Mouse (Mus musculus) left cerebral cortex, postnatal 25 days (tissue): Measurements from ENCODE around the gene Ubqln4. TPM values are rescaled to one million over a fixed set of nuclear protein-coding genes. Genes with fewer than 3 reads are reported as not detected.
A peak's percentile ranks its signal among the peaks of the same experiment; 100 is the strongest.
"Not testable (repeated sequence)": the region's sequence is repeated elsewhere in the genome, so short reads cannot be mapped to it uniquely, and the experiment has no call there.

Experiments used
- DNase-seq, 2 experiments: peaks; one replicate each; pipeline ENCODE4 v3.0.0; 2022; ENCODE audit warnings: low spot score in 2 of 2, mixed read lengths in 1 of 2
- intact Hi-C: fragments of 180-260 bp; cut with DNase I; formaldehyde crosslinking; loops from one replicate; pipeline ENCODE4 v1.15.1; 2025
- total RNA-seq, 2 experiments: library from RNA; stranded (reverse); gene quantifications; 2 replicates each; pipeline ENCODE4 v1.2.3; 2021

Ubqln4 gene
- total RNA-seq, 2 experiments from 2014 or later = 128 to 129 TPM

DNA sequence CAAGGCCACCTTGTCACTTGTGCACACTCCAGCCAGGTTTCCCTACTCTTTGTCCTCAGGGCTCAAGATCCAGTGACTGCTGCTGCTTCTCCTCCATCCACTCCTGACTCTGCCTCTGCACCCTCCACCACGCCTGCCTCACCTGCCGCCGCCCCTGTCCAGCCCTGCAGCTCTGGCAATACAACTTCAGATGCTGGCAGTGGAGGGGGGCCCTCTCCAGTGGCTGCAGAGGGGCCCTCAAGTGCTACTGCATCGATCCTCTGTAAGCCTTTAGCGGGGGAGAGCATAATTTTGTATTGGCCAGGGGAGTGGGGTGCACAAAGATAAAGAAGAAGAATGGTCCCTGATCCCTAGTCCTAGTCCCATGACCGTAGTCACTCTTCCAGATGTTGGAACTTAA, 2.2 kb downstream of the Ubqln4 start:
- intact Hi-C loops = no loop called here
- DNase-seq = no peak

DNA sequence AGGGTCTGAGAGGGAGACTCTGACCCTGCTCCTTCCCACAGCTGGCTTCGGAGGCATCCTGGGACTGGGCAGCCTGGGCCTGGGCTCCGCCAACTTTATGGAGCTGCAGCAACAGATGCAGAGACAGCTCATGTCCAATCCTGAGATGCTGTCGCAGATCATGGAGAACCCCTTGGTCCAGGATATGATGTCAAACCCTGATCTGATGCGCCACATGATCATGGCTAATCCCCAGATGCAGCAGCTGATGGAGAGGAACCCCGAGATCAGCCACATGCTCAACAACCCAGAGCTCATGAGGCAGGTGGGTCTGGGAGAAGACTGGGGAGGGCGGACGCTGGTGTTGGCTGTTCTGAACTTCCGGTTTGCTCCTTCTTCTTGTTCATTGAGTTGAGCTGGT, 3.1 kb downstream of the Ubqln4 start:
- intact Hi-C loops = no loop called here
- DNase-seq = no peak

DNA sequence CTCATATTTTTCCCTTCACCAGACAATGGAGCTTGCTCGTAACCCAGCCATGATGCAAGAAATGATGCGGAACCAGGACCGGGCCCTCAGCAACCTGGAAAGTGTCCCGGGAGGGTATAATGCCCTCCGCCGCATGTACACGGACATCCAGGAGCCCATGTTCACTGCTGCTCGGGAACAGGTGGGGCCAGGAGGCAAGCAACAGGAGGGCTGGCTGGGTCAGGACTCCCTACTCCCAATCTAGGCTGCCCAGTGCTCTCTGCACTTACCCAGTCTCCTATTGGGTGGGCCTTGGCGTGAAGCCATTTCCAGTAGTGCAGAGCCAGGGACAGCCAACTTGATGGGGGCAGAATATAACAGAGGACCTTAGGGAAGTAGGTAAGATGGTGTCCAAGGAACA, 6.0 kb downstream of the Ubqln4 start:
- DNase-seq = no peak
- intact Hi-C loops = no loop called here

DNA sequence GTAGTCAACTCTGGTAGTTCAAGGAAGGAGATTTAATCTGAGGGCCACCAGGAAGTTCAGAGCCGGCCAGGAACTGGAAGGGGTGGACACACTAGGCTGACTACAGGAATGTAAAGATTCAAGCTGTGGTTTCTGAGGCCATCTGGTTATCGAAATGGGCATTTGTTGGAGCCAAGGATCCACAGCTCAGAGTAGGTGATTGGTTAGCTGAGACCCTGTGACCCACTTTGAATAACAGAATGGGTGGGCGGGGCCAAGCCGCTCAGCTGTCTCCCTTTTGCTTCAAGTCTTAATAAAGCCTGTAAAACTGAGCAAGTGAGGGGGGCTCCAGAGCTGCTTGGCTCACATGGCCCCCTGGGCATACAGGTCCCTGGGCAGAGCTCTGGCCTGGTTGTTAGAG, 8.4 kb downstream of the Ubqln4 start:
- intact Hi-C loops = no loop called here

DNA sequence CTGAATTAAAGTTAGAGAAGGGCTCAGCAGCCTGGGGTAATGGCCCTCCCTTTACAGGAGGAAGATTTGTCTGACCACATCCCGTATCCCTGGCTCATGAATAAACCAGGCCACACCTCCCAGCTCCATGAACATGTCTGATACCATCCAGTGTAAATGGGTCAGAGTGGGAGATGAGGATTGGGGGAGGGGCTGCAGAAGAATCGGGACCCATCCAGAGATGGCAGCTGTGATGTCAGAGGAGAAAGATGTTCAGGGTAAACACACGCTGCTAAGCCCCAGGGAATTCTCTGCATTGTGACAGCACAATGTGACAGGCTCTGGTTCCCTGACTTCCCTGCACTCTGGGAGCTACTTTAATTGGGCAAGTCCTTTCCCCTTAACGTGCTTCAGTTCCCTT, 9.9 kb downstream of the Ubqln4 start:
- intact Hi-C loops = no loop called here
- DNase-seq = no peak

More for the DNA sequence above, 8.4 kb downstream of the Ubqln4 start:
- no peak for DNase-seq

DNA sequence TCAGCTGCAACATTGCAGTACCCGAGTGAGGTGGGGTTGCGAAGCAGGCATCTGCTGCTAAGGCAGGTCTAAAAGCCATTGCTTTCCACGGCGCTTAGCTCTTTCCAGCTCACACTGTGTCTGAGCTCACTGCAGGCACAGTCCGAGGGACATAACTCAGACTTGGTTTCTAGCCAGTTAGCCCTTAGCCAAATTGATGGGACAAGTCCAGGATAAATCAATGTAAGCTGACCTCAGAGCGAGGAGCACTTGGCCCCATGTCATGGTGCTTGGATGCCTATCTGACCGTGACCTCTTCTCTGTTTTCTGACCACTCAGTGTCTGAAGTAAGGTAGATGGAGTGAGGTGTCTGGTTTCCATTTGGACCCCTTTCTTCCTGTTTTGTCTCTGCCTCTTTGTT, 10.4 kb downstream of the Ubqln4 start:
- no peak for DNase-seq

DNA sequence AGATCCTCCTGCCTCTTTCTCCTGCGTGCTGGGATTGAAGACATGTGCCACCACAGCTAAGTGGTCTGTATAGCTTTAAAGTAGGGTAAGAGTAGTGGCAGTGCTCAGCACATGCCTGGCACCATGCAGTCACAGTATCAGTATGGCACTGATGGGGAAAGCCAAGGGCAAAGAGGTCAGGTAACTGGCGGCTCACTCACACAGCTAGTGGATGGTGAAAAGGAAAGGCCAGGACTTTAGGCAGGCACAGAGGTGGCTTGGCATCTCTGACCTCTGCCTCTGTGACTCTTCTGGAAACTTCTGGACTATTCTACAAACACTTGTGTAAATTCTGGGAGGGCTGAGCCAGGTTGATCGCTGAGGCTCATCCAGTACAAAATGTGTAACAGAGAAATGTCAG, 12.6 kb downstream of the Ubqln4 start:
- DNase-seq = no peak
- intact Hi-C loops = no loop called here

More for the DNA sequence above, 10.4 kb downstream of the Ubqln4 start:
- intact Hi-C loops = no loop called here

DNA sequence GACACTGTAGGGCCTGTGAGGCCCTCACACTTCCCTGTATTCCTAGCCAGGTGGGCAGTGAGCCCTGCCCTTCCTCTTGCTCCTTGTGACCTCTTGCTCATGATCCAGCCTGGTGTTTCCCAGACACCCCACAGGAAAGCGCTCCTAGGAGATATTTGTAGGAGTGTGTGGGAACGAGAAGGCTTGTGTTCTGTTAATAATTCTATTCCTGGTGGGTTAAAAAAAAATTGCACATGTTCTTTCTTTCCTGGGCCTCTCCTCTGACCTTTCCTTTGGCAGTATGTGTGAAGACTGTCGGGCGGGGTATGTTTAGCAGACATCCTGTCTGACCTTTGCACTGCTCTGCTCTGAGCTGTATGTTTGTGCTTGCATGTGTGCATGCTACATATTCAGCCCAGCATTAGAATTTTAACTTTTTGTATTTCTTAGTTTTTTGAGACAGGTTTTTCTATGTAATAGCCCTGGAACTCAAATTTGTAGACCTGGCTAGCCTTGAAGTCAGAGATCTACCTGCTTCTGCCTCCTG, 13.0 kb downstream of the Ubqln4 start:
- no peak for DNase-seq
- intact Hi-C loops = no loop called here

DNA sequence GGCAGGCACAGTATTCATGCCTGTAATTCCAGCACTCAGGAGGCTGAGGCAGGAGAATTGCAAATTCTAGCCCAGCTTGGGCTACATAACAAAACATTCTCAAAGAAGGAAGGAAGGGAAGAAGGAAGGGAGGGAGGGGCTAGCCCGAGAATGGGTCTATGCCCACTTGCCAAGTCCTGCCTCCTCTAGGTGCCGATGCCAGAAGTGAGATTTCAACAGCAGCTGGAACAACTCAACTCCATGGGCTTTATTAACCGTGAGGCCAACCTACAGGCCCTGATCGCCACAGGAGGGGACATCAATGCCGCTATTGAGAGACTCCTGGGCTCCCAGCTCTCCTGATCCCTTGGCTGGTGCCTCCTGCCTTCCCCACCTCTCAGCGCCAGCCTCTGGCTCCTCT, 14.3 kb downstream of the Ubqln4 start:
- intact Hi-C loops = no loop called here
- DNase-seq = no peak

DNA sequence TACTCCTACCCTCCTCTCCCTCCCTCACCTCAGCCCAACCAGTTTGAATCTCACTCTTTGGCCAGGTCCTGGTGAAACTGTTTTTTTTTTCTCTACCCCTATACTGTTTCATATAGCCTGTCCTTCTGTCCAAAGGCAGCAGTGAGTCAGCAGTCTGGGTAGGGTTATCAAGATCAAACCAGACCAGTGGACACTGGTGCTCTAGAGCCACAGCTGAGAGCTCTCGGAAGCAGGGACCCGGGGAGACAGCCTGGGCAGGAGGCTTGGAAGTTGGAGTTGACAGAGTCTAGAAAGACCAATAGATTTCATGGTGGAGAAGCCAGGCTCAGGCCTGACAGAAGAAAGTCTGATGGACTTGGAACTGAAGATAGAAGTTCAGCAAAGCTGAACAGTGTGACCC, 15.1 kb downstream of the Ubqln4 start:
- DNase-seq = no peak
- intact Hi-C loops = no loop called here

DNA sequence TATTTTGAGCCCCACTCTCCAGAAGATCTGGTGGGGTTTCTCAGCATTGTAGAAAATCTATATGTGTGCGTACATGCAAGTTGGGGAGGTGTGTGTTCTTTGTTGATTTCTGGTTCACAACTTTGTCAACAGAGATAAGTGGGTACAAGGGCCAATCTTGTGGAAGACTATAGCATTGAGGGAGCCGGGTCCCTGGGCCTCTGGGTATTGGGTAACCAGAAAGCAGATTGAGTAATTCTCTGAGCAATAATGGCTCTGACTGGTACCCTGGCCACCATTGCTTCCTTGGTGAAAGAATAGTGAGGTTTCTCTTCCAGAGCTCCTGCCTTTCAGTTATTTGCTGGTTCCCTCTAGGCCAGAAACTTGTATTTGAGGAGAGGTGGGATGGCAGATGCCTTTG, 15.5 kb downstream of the Ubqln4 start:
- no peak for DNase-seq
- intact Hi-C loops = no loop called here

DNA sequence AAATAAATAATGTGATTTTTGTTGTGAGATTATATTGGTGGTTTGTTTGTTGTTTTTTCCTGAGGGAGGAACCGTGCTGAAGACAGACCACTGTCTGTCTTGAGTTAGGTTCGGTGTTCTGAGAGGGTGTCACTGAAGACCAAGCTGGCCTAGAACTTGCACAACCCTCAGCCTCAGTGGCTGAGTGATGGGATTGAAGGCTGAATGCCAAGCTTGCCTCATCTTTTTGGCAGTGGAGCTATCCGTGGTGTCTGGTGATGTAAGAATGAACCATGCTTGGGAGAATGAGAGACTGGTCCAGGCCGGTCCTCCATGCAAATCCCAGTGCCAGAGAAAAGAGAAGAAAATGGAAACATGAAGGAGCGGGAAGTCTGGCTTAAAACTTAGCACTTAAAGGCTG, 16.1 kb downstream of the Ubqln4 start:
- DNase-seq = no peak
- intact Hi-C loops = no loop called here

DNA sequence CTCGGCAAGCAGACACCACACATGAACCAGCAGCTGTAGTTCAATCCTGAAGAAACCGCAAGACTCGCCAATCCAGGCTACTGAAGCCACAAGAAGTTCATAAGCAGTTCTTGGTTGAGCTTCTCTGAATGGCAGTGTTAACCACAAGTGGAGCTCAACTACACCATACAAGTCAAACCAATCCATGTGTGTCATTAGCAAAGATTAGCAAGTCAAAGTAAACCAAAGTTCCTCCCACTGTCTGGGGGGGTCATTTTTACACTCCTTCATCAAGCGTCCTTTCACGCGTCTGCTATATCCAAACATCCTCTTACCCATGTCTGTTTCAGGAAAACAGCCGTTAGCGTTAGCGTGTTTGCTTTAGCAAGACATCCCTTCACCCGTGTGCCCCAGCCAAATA, 16.8 kb downstream of the Ubqln4 start:
- intact Hi-C loops = no loop called here
- DNase-seq = no peak

DNA sequence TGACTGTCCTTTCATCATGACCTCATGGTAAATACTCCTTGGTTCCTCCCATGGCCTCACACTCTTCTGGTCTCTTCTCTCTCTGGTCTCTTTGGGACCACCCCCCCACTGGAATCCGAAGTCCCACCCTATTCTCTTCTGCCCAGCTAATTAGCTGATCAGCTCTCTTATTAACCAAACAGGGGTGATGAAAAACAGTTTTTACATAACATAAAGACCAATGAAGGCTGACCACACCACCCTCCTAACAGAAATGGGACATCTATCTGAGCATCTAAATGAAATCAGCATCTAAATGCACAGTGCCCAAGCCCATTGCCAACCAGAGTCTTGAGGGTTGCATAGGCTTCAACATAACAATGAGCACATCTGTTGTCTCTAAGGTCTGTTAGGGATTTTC, 18.3 kb downstream of the Ubqln4 start:
- DNase-seq = no peak
- intact Hi-C loops = no loop called here

DNA sequence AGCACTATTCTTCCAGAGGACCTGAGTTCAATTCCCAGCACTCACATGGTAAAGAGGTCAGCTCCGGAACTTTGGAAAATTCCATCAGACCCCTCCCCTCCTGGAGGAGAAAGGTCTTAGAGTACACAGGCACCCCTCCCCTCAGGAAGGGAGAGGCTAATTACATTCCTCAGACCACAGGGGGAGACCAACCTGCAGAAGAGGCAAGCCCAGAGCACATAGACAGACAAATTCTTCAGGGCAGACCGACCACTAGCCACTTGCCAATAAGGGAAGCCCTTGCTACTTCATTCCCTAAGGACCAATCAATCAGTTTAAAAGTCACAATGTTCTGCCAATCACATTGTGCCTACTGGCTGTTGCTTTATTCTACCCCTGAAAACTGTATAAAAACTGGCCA, 19.3 kb downstream of the Ubqln4 start:
- intact Hi-C loops = no loop called here
- DNase-seq = no peak

DNA sequence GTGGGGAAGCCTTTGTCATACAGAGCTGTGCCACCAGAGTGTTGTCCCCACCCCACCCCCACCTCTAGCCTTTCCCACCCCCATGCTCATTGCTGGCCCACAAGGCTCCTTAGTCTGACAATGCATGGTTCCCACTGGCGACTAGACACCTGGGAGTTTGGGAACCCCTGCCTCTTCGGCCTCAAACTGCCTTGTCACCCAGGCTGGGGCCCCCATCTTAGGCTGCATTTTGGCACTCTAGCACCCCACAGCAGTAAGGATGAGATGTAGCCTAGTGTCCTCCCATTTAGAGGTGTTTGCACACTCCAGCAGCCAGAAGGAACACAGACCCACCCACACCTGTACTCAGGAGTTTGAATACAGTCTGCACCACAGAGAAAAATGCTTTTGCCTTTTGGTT, 20.3 kb downstream of the Ubqln4 start:
- intact Hi-C loops = no loop called here
- DNase-seq = no peak

DNA sequence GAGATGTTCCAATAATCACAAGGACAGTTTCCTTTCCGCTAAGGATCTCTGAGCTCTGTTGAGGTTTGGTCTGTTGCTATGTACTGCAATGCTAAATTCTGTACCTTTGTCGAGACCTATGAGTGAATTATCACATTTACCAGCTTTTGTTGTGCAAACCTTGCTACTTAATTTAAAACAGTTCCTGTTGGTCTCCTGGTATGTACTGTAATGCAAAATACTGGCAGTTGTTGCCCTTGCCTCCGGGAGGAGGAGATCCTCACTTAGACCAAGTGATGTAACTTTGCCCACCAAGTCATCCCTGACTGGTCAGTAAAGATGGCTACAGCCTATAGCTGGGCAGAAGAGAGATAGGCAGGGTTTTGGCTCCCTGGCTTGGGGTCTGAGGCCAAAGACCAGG, 22.0 kb downstream of the Ubqln4 start, which contains the start of gene Ssr2:
TSS of gene Ssr2 (plus strand) at position 337 of the 400 bp plus-strand sequence.
- DNase-seq = no peak
- intact Hi-C loops = no loop called here

DNA sequence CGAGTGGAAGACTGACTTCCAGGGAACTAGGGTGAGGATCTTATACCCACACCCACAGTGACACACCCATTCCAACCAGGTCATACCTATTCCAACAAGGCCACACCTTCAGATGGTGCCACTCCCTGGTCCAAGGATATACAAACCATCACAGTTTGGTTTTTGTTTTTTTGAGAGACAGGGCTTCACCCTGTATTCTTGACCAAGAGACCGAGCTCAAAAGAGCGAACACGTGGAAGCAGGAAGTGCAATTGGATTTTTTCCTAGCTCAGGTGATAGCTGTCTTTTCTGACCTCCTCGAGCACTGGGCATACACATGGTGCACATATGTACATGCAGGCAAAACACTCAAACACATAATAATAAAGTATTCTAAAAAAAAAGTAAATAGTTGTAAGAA, 24.3 kb downstream of the Ubqln4 start:
- DNase-seq, intact Hi-C loops: not testable (repeated sequence)

DNA sequence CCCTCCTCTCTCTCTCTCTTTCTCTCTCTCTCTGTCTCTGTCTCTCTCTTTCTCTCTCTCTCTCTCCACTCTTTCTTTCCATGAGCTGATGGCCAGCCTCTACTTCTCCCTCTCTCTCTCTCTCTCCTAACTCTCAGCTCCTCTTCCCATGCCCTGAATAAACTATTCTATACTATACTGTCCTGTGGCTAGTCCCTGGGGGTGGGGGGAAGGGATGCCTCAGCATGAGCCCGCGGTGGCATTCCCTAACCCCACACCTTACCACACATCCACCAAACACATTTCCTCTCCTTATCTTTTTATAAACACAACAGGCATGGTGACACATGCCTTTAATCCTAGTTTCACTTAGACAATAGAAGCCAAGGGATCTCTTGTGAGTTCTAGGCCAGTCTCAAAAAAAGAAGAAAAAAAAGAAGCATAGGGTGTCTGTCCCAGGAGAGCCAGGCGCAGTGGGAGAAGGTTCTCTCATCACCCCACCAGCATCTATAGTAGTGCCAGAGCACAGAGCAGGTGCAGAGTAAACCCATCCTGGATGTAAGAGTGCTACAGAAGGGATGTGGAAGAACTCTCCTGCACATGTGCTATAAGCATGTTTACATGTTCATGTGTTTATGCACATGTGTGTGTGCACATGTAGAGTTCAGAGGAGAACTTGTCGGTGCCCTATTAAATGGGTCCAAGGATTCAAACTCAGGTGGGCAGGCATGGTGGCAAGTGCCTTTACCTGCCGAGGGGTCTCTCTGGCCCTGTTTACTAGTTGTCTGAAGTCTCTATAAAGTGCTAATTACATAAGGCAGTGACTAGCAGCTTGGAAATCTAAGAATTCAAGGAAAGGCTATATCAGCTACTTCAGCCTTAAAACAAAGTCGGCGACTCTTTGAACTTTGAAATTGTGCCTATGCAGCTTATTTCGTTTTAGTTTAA, 25.2 kb downstream of the Ubqln4 start:
- no peak for DNase-seq
- intact Hi-C loops = no loop called here

DNA sequence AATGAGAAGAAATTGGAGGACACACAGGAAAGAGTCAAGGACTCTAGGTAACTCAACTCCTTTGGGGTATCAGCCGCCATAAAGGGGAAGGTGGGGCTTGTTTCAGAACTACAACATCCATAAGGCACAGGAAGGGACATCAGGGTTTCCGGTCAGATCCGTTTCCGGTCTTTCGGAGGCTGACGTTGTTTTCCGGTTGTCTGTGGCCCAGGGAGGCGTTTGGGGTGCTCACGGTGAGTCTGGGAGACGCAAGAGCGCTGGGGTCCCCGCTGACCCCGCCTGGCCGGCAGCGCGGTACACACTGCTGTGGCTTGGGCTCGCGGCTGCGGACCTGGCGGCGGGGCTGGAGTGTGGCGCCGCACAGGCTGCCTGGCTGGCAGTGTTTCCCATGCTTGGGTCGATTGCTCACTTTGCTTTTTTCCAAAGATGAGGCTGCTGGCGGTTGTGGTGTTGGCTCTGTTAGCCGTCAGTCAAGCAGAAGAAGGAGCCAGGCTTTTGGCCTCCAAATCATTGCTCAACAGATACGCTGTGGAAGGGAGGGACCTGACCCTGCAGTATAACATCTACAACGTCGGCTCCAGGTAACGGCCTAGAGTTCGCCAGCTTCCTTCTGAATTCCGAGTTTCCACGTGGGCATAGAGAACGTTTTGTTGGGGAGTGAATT, 26.0 kb downstream of the Ubqln4 start:
- DNase-seq = peak; percentile 80 to 88
- intact Hi-C loops = no loop called here

DNA sequence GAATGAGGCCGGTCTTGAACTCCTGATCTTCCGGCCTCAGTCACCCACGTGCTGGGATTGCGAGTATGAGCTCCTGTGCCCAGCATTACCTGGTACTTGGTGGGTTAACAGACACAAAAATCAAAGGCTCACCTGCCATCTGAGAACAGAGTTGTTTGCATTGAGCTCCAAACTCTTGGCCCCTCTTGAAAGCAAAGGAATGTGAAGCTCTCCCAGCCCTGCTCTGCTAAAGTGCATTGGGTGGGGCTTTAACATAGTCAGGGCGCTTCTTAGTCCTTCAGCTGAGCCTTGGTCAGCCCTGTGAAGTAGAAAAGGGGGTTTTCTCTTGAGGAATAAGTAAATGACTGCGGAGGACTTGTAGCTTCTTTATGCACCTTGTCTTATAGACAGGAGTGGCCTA, 32.2 kb downstream of the Ubqln4 start:
- DNase-seq = no peak
- intact Hi-C loops = no loop called here
